Mouse (Mus musculus): ENCODE measurements around the gene Usp2.

Usp2 gene

DNA sequence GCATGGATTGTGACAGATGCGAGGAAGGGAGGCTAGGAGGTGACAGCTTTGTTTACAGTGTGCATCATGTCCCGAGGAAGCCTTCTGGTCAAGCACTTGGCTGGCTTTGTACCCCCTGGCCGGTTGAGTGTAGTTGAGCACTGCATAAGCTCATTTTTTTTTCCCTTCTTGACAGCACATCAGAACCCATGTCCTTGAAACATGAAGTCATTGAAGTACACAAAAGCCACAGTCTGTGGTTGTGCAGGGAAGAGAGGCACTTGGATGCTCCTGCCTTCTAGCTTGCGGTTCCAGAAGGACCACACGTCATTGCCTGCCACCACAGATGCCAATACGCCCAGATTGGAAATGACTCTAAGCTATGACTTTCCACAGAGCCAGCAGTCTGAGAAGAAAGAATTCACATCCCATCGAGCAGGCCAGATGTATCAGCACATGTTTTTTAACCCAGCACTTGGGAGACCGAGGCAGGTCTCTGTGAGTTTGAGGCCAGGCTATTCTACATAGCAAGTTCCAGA lies 53.2 kb downstream of the Usp2 start:
- no peak for DNase-seq (ENCODE audit: low read depth, low spot score)

GRCm38 (mm10) chr9:44124317-44124716 lies 57.5 kb downstream of the Usp2 start:
- DNase-seq (ENCODE audit: low read depth, low spot score): peak; percentile 83

GRCm38 (mm10) chr9:44125026-44125425 lies 58.2 kb downstream of the Usp2 start:
- DNase-seq (ENCODE audit: low read depth, low spot score): no peak

GRCm38 (mm10) chr9:44125546-44126428 lies 59.0 kb downstream of the Usp2 start:
- peak; percentile 93 for DNase-seq (ENCODE audit: low read depth, low spot score)

DNA sequence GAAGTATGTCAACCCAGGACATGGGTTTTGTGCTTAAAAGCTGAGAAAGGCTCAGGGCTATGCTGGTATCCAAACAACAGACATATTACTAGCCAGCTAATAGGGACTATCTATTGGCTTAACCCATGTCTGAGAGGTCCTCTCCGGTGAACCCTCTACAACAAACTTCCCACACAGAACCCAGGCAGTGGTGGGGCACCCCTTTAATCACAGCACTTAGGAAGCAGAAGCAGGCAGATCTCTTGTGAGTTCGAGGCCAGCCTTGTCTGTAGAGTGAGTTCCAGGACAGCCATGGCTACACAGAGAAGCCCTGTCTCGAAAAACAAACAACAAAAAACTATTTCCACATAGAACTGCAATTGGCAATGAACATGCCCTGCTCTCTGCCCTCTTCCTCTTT lies 59.9 kb downstream of the Usp2 start:
- DNase-seq (ENCODE audit: low read depth, low spot score): no peak

GRCm38 (mm10) chr9:44127351-44127801 lies 60.6 kb downstream of the Usp2 start:
- peak; percentile 92 for DNase-seq (ENCODE audit: low read depth, low spot score)

DNA sequence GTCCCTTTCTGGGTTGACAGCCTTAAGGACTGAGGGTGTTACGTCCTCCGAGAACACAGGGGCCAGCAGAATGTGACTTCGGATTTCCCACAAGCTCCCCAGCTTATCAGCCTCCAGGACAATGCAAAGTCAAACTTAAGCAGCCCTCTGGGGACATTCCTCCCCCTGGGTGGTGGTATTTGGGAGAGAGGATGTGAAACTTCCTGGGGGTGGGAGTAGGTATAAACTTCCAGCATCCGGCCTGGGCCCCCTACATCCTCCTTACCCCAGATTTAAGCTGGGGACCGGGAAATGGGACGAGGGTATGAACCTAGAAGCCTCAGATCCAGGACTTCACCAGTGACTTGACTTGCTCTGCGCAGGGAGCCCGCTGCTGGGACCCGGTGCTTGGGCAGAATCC lies 62.8 kb downstream of the Usp2 start:
- peak; percentile 59 for DNase-seq (ENCODE audit: low read depth, low spot score)

DNA sequence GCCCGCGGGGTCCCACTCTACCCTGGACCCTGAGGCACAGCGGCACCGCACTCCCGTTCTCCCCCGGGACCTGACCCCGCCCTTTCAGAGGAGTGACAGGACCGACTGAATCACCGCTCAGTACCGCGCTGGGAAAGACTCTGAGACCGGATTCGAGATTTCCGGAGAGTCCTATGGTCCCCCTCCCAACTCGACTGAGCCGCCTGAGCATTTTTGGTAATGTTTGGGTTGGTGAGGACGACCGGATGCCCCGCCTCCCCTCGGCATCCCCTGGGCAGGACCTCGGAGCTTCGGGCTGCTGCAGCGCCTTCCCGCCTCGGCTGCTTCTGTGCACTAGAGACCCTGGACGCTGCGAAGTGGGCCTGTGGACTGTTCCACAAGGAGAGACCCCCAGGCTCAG lies 63.2 kb downstream of the Usp2 start:
- DNase-seq (ENCODE audit: low read depth, low spot score): peak; percentile 88

- DNase-seq (ENCODE audit: low read depth, low spot score): peak; percentile 83
These were observed 63.9 kb downstream of the Usp2 start for GRCm38 (mm10) chr9:44130581-44131275.

DNA sequence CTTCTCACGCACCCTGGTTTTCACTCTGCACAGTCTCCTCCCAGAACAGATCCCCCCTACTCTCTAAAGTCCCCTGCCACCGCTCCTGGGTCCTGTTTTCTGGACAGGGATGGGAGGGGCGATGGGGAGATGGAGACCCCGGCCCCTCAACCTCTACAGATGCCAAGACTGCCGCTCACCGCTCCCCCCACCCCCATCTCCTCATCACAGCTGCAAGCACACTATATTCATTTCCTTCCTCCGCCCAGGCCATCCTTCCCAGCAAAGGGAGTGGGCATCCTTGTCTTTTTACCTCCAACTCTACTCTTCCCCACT lies 64.4 kb downstream of the Usp2 start:
- no peak for DNase-seq (ENCODE audit: low read depth, low spot score)

DNA sequence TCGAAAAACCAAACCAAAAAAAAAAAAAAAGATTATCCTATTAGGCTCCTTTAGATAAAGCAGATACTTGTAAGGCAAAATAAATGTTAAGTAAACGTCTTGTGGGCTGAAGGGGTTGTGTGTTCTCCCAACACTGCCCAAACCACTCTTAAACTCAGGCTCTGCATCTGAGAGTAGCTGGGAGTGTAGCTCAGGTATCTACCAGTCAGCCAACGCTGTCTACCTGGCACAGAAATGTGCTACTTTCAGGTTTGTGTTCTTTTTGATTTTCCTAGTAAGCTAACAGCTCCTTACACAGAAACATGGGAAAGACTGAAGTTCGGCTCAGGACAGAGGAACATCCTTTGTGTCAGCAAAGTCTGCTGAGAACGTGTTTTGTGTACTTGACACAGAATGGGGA lies 65.4 kb downstream of the Usp2 start:
- no peak for DNase-seq (ENCODE audit: low read depth, low spot score)

GRCm38 (mm10) chr9:44133287-44133686 lies 66.5 kb downstream of the Usp2 start:
- DNase-seq (ENCODE audit: low read depth, low spot score): no peak

- DNase-seq (ENCODE audit: low read depth, low spot score): peak; percentile 50
These were observed 67.5 kb downstream of the Usp2 start, which contains the start of gene Mcam for GRCm38 (mm10) chr9:44134101-44134850. Mcam (plus strand) TSS chr9:44134469.

DNA sequence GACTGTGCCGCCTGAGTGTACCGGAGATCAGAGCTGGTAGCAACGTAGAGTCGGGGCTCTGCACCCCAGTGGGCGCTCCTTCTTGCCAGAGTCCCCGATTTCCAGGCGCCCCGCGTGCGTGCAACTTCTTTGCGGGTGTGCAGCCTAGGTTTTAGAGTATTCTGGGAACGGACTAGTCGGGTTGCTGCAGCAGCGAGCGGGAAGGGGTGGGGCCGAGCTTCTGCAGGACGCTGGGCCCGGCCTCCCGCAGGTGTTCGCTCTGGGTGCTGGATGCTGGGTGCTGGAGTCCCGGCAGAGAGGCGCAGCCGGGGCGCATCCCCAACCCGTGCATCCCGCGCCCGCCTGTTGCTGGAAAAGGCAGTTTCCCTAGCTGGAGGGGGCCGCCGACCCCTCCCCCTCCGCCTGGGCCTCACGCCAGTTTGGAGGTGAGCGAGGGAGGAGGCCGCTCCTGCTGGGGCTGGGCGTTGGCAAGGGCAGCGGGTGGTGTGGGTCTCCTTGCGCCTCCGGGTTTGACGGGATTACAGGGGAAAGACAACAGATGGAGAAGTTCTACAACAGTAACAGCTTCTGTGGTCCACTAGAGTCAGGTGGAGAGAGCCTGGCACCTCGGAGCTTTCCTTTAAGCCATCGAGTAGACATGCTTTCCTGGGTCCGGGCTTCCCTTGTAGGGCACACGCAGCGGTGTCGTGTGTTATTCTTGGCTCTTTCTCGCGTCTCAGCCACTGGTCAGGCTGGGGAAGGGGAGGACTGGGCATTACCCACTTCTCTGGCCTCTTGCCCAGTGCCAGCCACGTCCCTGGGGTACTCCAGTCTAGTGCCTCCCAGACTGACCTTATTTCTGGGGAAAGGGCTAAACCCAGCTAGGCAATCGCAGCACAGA lies 68.3 kb downstream of the Usp2 start:
- DNase-seq (ENCODE audit: low read depth, low spot score): peak; percentile 38

DNA sequence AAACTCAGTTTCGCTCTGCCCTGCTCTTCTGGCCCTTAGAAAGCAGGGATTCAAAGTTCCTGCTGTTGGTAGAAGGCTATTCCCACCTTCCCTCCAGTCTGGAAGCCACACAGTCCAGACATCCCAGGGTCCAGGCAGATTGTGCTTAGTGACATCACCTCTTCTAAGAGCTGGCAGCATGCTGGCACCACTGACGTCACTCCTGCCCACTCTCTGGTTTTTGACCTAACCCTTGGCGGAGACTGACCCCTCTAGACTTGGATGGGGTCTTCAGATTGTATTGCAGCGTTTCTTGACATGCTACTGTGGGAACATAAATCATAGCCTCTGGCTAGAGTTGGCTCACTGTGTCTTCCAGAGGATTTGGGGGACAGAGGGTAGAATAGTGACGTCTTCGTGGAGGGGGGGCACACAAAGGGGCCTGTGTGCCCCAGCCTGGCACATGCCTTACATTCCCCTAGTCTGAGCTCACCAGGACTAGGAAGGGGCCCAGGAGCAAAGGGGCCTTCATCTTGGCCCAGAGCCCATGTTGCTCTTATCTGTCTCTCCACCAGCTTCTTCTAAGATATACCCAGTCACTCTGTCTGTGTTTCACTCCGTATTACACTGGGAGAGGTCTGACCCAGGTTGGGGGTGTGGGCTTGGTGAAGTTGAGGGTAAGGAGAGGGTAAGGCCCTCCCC lies 69.0 kb downstream of the Usp2 start:
- no peak for DNase-seq (ENCODE audit: low read depth, low spot score)

DNA sequence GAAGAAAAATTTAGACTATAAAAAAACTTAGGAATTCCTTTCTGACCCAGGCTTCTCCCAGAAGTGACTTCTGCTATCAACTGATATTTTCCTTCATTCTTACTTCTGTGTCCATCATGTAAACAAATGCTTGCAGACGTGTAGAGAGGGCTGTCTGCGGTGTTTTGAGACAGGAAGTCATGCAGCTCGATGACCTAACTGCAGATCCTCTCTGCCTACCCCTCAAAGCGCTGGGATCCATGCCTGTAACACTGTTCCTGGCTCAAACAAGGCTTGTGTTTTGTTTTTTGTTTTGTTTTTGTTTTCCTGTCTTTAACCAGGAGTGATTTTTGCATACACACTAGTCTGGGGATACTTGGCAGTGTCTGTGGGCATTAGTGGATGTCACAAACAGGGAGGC lies 71.0 kb downstream of the Usp2 start:
- DNase-seq (ENCODE audit: low read depth, low spot score): no peak

GRCm38 (mm10) chr9:44141951-44142350 lies 75.1 kb downstream of the Usp2 start:
- DNase-seq (ENCODE audit: low read depth, low spot score): no peak

GRCm38 (mm10) chr9:44143421-44143820 lies 76.6 kb downstream of the Usp2 start:
- peak; percentile 38 for DNase-seq (ENCODE audit: low read depth, low spot score)

- DNase-seq (ENCODE audit: low read depth, low spot score): peak; percentile 79
These were observed 77.3 kb downstream of the Usp2 start for GRCm38 (mm10) chr9:44144023-44144717.

- DNase-seq (ENCODE audit: low read depth, low spot score): no peak
These were observed 77.9 kb downstream of the Usp2 start for GRCm38 (mm10) chr9:44144718-44145060.

Measured in R1 (cell line).